Comparison of ENCODE assay signal across 34 mouse cellular contexts in the genomic region with DNA sequence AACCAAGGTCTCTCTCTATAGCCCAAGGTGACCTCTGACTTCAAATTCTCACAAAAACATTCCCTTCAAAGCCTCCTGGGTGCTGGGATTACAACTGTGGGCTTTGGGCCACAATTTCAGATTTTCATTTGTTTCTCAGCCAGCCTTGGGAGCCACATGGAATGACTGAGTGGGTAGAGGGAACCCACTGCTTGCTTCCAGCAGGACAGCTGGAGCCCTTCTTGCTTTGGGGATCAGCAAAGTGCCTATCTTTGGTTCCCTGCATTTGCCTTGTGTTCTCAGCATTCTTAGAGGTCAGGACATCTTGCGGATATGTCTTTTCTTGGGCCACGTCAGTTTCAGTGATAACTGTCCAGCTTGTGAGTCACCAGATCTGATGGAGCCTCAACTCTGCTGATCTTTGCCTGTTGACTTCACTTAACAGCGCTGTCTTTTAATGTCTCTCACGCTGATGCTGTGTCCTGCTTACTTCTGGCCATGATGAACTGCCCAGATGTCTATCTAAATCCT.
"Had no signal": no experiment of that assay in that cellular context is flagged by ENCODE, and none has a peak within 500 bp of the region (broad histone marks: within the 10 kb centered on the region; RNA-seq: fewer than 3 reads in every experiment).

No protein-coding gene starts in this region.

- H3K9me3 ChIP-seq: heart, embryonic 13.5 days; heart, embryonic 15.5 days; hindbrain, embryonic 10.5 days; hindbrain, embryonic 12.5 days; hindbrain, embryonic 13.5 days; hindbrain, embryonic 15.5 days; intestine, embryonic 15.5 days; kidney, embryonic 15.5 days had no signal

- H3K4me3 ChIP-seq: heart, adult 2 months; heart, embryonic 13.5 days; heart, embryonic 15.5 days; hindbrain, embryonic 10.5 days; hindbrain, embryonic 12.5 days; hindbrain, embryonic 13.5 days; hindbrain, embryonic 15.5 days; intestine, embryonic 15.5 days; kidney, embryonic 15.5 days; layer of hippocampus, adult 2 months had no signal

- H3K27ac ChIP-seq: heart, adult 2 months; heart, embryonic 13.5 days; heart, embryonic 15.5 days; hindbrain, embryonic 10.5 days; hindbrain, embryonic 12.5 days; hindbrain, embryonic 13.5 days; hindbrain, embryonic 14.5 days; hindbrain, embryonic 15.5 days; hindbrain, postnatal 0 days; intestine, embryonic 15.5 days; kidney, embryonic 15.5 days; kidney, postnatal 0 days; layer of hippocampus, adult 2 months had no signal

- ATAC-seq: hindbrain, embryonic 16.5 days; hindbrain, postnatal 0 days; inflammation-experienced regulatory T-cells, adult 6 months; intestine, embryonic 15.5 days; intestine, embryonic 16.5 days; intestine, postnatal 0 days had no signal

- H3K27me3 ChIP-seq: heart, embryonic 13.5 days; heart, embryonic 15.5 days; hindbrain, embryonic 12.5 days; hindbrain, embryonic 15.5 days; intestine, embryonic 15.5 days; kidney, embryonic 15.5 days had no signal

- H3K4me2 ChIP-seq: heart, embryonic 11.5 days; heart, embryonic 13.5 days; heart, embryonic 15.5 days; hindbrain, embryonic 12.5 days; hindbrain, embryonic 13.5 days; hindbrain, embryonic 14.5 days; hindbrain, embryonic 15.5 days; intestine, embryonic 15.5 days; kidney, embryonic 15.5 days had no signal

- H3K4me1 ChIP-seq: hindbrain, embryonic 10.5 days; hindbrain, embryonic 12.5 days; hindbrain, embryonic 15.5 days had no signal

- DNase-seq: heart, adult 2 months; heart, postnatal 10 days; heart, postnatal 14 days; heart, postnatal 36 days; heart, postnatal 4 days; kidney, adult 11 months; kidney, adult 18-20 months; kidney, adult 2 months; kidney, adult 8-10 months; kidney, adult 9 months; kidney, postnatal 10 days; kidney, postnatal 14 days; kidney, postnatal 25 days; kidney, postnatal 36 days; kidney, postnatal 4 days; layer of hippocampus, adult 9-11 months; layer of hippocampus, postnatal 36 days had no signal

- H3K9ac ChIP-seq: heart, embryonic 13.5 days; heart, embryonic 15.5 days; hindbrain, embryonic 12.5 days; hindbrain, embryonic 13.5 days; hindbrain, embryonic 14.5 days; hindbrain, embryonic 15.5 days; intestine, embryonic 15.5 days; kidney, embryonic 15.5 days had no signal

- H3K36me3 ChIP-seq: heart, embryonic 13.5 days; heart, embryonic 15.5 days; hindbrain, embryonic 10.5 days; hindbrain, embryonic 12.5 days; hindbrain, embryonic 13.5 days; hindbrain, embryonic 15.5 days; intestine, embryonic 15.5 days; kidney, embryonic 15.5 days had no signal
